Mouse (Mus musculus): ENCODE results near the gene Tfap2d. TPM values are rescaled to one million over a fixed set of nuclear protein-coding genes. Genes with fewer than 3 reads are reported as not detected.

Tfap2d gene
- total RNA-seq, 1 experiment = not detected

DNA sequence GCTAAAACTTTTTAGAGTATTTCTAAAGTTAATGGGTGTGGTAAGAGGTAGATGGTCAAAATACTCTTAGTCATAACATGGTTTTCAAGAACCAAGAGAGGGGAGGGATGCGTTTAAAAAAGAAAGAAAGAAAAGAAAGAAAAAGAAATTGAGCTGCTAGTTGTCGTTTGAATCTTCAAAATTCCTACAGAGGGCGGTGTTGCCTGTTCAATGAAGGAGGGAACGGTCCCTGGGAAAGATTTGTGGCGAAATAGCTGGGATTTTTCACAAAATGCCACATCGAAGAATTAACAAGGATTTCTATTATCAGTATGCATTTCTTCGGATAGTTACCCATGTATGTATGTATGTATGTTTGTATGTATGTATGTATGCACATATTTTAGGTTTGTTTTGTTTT, 103.4 kb downstream of the Tfap2d start:
- no peaks in the 10 kb centered on the region for H3K36me3 ChIP-seq (ENCODE audit: control insufficient read depth, insufficient read depth, low read length, poor library complexity, severe bottlenecking)
- no peak overlapping the region for H3K9ac ChIP-seq (ENCODE audit: insufficient read depth, low read depth, low read length, poor library complexity, severe bottlenecking)
- no peak overlapping the region for H3K27ac ChIP-seq (ENCODE audit: insufficient read depth, low read depth, low read length, poor library complexity, severe bottlenecking)
- no peak for DNase-seq (ENCODE audit: low read depth, low spot score)
- TF ChIP-seq MAFK (IDR thresholded peaks at IDR 0.05; ENCODE audit: insufficient read depth, low read depth, low read length) = no peak
- no peak for TF ChIP-seq HCFC1 (IDR thresholded peaks at IDR 0.05; ENCODE audit: borderline replicate concordance, insufficient read depth, low read length)
- TF ChIP-seq ZC3H11A (IDR thresholded peaks at IDR 0.05; ENCODE audit: borderline replicate concordance, low read depth, low read length) = 0 out of 2 replicates have a peak, but pooled peaks have one; percentile 32
- H3K4me3 ChIP-seq (ENCODE audit: insufficient read depth in 1 of 2, low read depth in 1 of 2, low read length in 2 of 2, poor library complexity in 1 of 2, severe bottlenecking in 1 of 2) = no peak overlapping the region; a peak in 1 of 4 replicates
- no peaks in the 10 kb centered on the region for H3K9me3 ChIP-seq (ENCODE audit: control insufficient read depth, insufficient read depth, low read depth, low read length)
- H3K4me1 ChIP-seq (ENCODE audit: control insufficient read depth in 2 of 2, insufficient read depth in 2 of 2, low read length in 2 of 2, poor library complexity in 1 of 2) = peaks cover 0 to 2% of the 10 kb centered on the region in 2 experiments; a peak in 1 of 4 replicates
- in situ Hi-C loops (cut with MboI; ENCODE audit: low sequenced_read_pairs in 2 of 2, unreplicated experiment in 2 of 2) = no loop called here

DNA sequence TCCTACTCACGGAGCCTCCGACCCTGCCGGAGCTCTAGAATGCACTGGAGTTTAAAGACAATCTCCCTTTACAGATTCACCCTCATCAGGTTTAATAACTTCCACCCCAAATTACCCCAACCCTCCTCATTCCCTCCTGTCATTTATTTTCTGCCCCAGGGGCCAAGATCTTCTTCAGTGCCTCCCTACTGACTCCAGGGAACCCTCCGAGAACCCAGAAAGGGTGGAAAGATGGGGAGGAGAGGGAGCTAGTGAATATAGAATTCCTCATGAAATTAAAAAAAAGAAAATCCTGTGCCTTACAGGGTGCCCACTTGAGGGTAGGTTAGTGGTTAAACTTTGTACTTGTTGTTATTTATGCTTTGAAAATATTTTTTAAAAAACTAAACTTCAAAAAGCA, 104.8 kb downstream of the Tfap2d start:
- Histone ChIP-seq H3K9ac (ENCODE audit: insufficient read depth, low read depth, low read length, poor library complexity, severe bottlenecking) (no peak overlapping the region), H3K4me1 (ENCODE audit: control insufficient read depth in 2 of 2, insufficient read depth in 2 of 2, low read length in 2 of 2, poor library complexity in 1 of 2) (peaks cover 0 to 2% of the 10 kb centered on the region in 2 experiments; a peak in 1 of 4 replicates), H3K27ac (ENCODE audit: insufficient read depth, low read depth, low read length, poor library complexity, severe bottlenecking) (no peak overlapping the region), H3K36me3 (ENCODE audit: control insufficient read depth, insufficient read depth, low read length, poor library complexity, severe bottlenecking) (no peaks in the 10 kb centered on the region), H3K4me3 (ENCODE audit: insufficient read depth in 1 of 2, low read depth in 1 of 2, low read length in 2 of 2, poor library complexity in 1 of 2, severe bottlenecking in 1 of 2) (no peak overlapping the region), H3K9me3 (ENCODE audit: control insufficient read depth, insufficient read depth, low read depth, low read length) (no peaks in the 10 kb centered on the region)
- in situ Hi-C loops (cut with MboI; ENCODE audit: low sequenced_read_pairs in 2 of 2, unreplicated experiment in 2 of 2) = no loop called here
- TF ChIP-seq ZNF384 (IDR thresholded peaks at IDR 0.05; ENCODE audit: low read depth, low read length) = no peak
- no peak for TF ChIP-seq ZC3H11A (IDR thresholded peaks at IDR 0.05; ENCODE audit: borderline replicate concordance, low read depth, low read length)
- TF ChIP-seq MAFK (IDR thresholded peaks at IDR 0.05; ENCODE audit: insufficient read depth, low read depth, low read length) = no peak
- no peak for TF ChIP-seq CHD2 (IDR thresholded peaks at IDR 0.05; ENCODE audit: low read depth, low read length)
- no peak for TF ChIP-seq HCFC1 (IDR thresholded peaks at IDR 0.05; ENCODE audit: borderline replicate concordance, insufficient read depth, low read length)
- no peak for DNase-seq (ENCODE audit: low read depth, low spot score)

GRCm38 (mm10) chr1:19208641-19209358, 106.0 kb downstream of the Tfap2d start, which contains the start of gene Tfap2b:
Tfap2b (plus strand) TSS chr1:19208914.
- peaks cover 0 to 2% of the 10 kb centered on the region in 2 experiments; a peak in 1 of 4 replicates for H3K4me1 ChIP-seq (ENCODE audit: control insufficient read depth in 2 of 2, insufficient read depth in 2 of 2, low read length in 2 of 2, poor library complexity in 1 of 2)
- no peak for DNase-seq (ENCODE audit: low read depth, low spot score)
- H3K4me3 ChIP-seq (ENCODE audit: insufficient read depth in 1 of 2, low read depth in 1 of 2, low read length in 2 of 2, poor library complexity in 1 of 2, severe bottlenecking in 1 of 2) = peak within 1 kb of the TSS in 1 of 2 experiments; percentile 22; a peak in 1 of 4 replicates
- no peaks in the 10 kb centered on the region for H3K9me3 ChIP-seq (ENCODE audit: control insufficient read depth, insufficient read depth, low read depth, low read length)
- in situ Hi-C loops (cut with MboI; ENCODE audit: low sequenced_read_pairs in 2 of 2, unreplicated experiment in 2 of 2) = no loop called here
- H3K9ac ChIP-seq (ENCODE audit: insufficient read depth, low read depth, low read length, poor library complexity, severe bottlenecking) = no peak within 1 kb of the TSS
- H3K27ac ChIP-seq (ENCODE audit: insufficient read depth, low read depth, low read length, poor library complexity, severe bottlenecking) = no peak within 1 kb of the TSS
- TF ChIP-seq CHD2 (IDR thresholded peaks at IDR 0.05; ENCODE audit: low read depth, low read length) = no peak
- no peak for TF ChIP-seq ZC3H11A (IDR thresholded peaks at IDR 0.05; ENCODE audit: borderline replicate concordance, low read depth, low read length)
- no peak for TF ChIP-seq ZNF384 (IDR thresholded peaks at IDR 0.05; ENCODE audit: low read depth, low read length)
- no peak for TF ChIP-seq MAFK (IDR thresholded peaks at IDR 0.05; ENCODE audit: insufficient read depth, low read depth, low read length)
- no peaks in the 10 kb centered on the region for H3K36me3 ChIP-seq (ENCODE audit: control insufficient read depth, insufficient read depth, low read length, poor library complexity, severe bottlenecking)

GRCm38 (mm10) chr1:19209359-19209745, 106.5 kb downstream of the Tfap2d start:
- Histone ChIP-seq H3K27ac (ENCODE audit: insufficient read depth, low read depth, low read length, poor library complexity, severe bottlenecking) (no peak overlapping the region), H3K36me3 (ENCODE audit: control insufficient read depth, insufficient read depth, low read length, poor library complexity, severe bottlenecking) (no peaks in the 10 kb centered on the region), H3K4me3 (ENCODE audit: insufficient read depth in 1 of 2, low read depth in 1 of 2, low read length in 2 of 2, poor library complexity in 1 of 2, severe bottlenecking in 1 of 2) (no peak overlapping the region), H3K9me3 (ENCODE audit: control insufficient read depth, insufficient read depth, low read depth, low read length) (no peaks in the 10 kb centered on the region), H3K4me1 (ENCODE audit: control insufficient read depth in 2 of 2, insufficient read depth in 2 of 2, low read length in 2 of 2, poor library complexity in 1 of 2) (peaks cover 0 to 2% of the 10 kb centered on the region in 2 experiments; a peak in 1 of 4 replicates), H3K9ac (ENCODE audit: insufficient read depth, low read depth, low read length, poor library complexity, severe bottlenecking) (no peak overlapping the region)
- in situ Hi-C loops (cut with MboI; ENCODE audit: low sequenced_read_pairs in 2 of 2, unreplicated experiment in 2 of 2) = no loop called here
- DNase-seq (ENCODE audit: low read depth, low spot score) = no peak
- TF ChIP-seq ZNF384 (IDR thresholded peaks at IDR 0.05; ENCODE audit: low read depth, low read length) = no peak
- no peak for TF ChIP-seq ZC3H11A (IDR thresholded peaks at IDR 0.05; ENCODE audit: borderline replicate concordance, low read depth, low read length)
- TF ChIP-seq CHD2 (IDR thresholded peaks at IDR 0.05; ENCODE audit: low read depth, low read length) = no peak
- TF ChIP-seq HCFC1 (IDR thresholded peaks at IDR 0.05; ENCODE audit: borderline replicate concordance, insufficient read depth, low read length) = no peak
- TF ChIP-seq MAFK (IDR thresholded peaks at IDR 0.05; ENCODE audit: insufficient read depth, low read depth, low read length) = no peak

All from ES-E14 (cell line).